Mouse (Mus musculus) frontal cortex, adult 2 months (tissue): ENCODE data around the gene Klhl36. TPM values are rescaled to one million over a fixed set of nuclear protein-coding genes. Genes with fewer than 3 reads are reported as not detected.

Experiments
- DNase-seq, 2 experiments: peaks; one replicate each; pipeline ENCODE4 v3.0.0; 2022; ENCODE audit warnings: low spot score in 1 of 2; ENCODE audit errors: extremely low spot score in 1 of 2
- polyA plus RNA-seq: library from polyadenylated mRNA; depleted of rRNA; stranded (reverse); fragments of >200 nt; gene quantifications from 2 replicates; pipeline ENCODE4 v1.2.3, GENCODE M21; 2012

Gene Klhl36
- polyA plus RNA-seq, 1 experiment, result 10.2 TPM

DNA sequence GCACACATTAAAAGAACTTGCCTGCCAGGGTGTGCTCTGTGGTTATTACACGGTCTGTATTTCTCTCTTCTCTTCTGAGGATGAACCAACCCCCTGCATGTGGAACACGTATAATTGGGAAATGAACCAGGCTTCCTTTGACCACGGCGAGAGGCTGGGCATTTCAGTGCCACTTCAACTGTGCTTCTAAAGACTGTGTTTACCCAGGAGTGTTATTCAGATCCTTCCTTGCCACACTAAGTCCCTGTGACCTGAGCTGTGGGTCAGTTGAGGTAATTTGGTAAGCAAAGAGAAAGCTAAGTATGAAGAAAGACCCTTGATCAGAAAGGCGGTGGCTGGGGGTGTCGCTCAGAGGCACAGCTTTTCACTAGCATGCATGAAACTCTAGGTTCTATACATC, 19.2 kb downstream of the Klhl36 start:
- DNase-seq, result no peak

DNA sequence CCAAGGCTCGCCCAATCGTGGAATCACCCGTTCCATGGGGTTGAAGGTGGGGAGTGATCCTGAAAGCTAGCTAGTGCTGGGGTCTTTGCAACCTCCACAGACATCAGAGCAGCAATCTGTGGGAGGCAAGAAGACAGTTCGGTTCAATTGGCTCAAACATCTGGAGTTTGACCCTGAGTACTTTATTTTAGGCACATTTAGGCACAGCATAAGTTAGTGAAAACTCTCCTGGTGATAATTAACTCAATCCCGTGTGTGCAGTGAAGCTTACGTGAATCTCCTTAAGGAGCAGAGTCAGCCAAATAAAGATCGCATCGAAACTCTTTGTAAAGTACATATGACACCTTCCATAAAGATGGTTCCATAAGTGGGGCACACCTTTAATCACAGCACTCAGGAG, 19.9 kb downstream of the Klhl36 start:
- DNase-seq, result no peak

DNA sequence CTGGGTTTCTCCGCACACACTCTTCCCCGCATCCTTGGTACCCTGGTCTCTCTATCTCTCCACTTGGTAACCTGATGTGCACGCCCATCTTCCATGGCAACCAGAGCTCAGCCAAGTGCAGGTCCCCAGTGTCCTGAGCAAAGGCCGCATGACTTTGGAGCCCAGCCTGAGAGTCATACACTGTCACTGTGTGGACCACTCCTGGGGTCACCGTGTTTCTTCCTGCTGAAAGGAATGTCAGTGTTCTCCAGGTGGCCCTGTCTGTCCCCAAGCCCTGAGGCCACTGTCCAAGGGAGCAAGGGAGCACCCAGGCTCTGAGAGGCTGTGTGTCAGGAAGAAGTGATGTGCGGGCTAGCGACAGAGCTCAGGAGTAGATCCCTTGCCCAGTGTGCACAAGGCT, 21.2 kb downstream of the Klhl36 start:
- no peak for DNase-seq

DNA sequence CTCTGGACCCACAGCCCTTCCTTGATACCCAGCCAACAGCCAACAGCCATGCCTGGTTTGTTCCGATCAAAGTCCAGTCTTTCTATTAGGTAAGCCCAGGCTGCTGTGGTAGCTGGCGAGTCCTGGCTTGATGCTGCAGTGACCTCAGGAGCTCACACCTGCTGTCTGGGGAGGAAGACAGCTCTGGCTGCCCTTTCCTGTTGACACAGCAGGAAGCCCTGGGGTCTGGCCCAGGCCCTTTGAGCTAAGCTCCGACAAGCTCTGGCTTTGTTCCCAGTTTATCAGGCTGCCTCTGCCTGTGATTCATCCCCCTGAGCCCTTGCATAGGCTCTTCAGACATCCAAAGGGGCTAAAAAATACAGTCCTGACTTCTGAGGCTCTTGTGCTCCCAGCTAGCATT, 23.5 kb downstream of the Klhl36 start:
- DNase-seq, result peak in 1 of 2 experiments; percentile 9

DNA sequence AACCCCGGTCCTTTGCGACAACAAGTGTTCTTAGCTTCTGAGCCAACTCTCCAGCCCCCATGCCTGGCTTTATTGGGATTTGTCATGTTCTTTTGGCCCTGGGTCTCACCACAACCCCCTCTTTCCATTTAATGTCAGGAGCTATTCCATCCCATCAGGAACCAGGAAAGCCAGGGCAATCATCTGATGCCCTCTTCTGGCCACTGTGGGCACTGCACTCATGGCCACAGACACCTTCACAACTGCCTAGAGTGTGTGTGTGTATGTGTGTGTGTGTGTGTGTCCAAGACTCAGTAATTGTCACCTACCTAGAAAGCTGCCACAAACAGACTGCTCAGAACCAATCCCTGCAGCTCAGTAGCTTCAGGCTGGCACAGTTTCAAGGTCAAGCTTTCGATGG, 25.1 kb downstream of the Klhl36 start:
- DNase-seq, result peak in 1 of 2 experiments; percentile 27

DNA sequence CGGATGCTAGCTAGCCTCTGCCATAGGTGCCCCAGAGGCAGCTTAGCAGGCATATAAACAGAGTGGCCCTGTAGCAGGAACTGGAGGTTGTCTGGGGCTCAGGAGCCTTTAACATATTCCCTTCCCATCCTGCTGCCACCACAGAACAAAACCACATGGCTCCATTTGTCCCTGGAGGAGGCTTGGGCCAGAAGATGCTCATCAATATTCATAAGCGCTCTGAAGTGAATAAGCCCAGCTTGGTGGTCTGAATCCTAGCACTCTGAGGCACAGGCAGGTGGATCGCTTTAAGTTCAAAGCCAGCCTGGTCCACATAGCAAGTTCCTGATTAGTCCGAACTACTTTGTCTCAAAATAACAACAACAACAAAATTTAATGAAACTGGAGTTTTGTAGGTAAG, 25.9 kb downstream of the Klhl36 start:
- no peak for DNase-seq

DNA sequence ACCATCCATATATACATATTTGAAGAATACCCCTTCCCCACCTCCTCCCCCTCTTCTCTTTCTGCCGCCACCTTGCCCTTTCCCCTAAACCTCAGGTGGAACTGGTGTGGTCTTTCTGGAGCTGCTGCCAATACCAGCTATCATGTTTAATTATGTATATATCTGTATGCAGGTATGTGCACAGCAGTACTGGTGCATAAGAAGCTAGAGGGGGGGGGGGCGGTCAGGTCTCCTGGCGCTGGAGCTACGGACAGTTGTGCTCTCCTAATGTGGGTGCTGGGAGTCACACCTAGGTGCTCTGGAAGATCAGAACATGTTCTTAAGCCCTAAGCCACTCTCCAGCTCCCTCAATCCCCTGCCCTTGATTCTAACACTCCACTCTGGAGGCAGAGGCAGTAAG, 35.0 kb downstream of the Klhl36 start:
- no peak for DNase-seq

DNA sequence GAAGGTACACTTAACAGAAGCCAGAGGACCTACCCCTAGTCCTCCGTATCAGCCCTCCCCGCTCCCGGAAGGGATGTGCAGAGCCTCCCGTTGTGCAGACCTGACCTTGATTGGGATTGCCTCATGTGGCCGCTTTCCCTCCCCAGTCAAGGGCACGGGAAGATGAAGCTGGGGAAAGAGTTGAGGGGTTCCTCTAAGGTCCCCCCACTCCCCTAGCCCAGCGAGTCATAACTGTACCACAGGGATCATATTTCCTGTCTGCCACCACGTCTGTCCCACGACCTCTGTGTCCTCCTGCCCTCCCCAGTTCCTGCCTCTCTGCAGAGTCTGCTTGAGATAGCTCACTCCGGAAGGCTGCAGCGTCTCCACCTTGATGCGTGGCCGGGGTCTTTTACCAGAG, 35.9 kb downstream of the Klhl36 start:
- no peak for DNase-seq

DNA sequence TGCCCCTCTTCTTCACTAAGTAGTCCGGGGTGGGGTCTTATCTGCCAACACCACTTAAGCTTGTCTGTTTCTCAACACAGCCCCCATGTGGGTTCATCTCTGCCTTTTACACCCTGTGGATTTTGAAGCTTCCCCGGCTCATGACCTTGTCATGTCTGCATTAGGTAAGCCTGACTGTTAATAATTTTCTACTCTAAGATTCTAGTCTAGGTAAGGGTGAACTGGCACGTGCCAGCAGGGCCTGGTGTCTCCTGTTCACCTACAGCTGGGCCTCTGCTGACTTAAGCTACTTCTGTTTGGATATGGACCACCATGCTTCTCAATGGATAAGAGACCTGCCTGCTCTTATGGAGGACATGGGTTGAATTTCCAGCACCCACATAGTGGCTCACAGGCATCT, 39.3 kb downstream of the Klhl36 start:
- DNase-seq, result no peak

DNA sequence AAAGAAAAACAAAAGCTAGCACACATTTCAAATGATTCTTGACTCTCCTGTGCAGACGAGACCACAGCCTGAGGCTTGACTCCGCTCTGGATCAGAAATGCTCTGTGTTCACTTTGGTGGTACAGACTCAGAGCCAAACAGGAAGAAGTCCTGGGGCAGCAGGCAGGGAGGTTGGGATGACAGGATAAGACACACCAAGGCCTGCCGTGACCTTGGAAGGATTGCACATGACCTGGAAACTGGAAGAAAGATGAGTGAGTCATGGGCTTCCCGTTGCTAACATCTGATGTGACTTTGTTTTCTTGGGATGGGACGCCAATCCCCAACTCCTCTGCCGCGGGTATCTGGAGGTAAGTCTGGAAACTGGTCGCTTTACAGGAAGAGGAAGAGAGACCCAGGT, 39.9 kb downstream of the Klhl36 start:
- DNase-seq, result no peak

DNA sequence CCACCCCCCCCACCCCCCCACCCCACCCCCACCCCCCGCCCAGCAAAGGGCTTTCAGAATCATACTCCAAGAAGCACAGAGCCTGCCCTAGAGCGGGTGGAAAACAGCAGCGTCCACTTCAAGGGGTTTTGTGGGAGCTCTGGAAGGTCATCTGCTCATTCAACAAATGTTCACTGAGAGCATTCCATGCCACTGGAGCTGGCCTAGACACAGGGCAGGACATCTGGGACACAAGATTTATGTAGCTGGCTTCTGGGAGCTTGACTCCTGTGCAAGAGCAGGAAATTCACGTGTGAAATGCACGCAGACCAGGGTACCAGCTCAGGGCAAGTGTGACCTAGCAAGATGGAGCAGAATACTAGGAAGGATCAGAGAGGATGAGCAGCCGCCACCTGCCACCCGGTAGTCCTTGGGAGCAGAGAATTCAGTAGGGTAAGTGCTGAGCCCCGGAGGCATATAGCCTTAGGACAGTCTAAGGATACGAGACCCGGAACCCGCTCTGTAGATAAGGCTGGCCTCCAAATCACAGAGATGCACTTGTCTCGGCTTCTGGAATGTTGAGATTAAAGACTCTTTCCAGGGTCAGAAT, 42.4 kb downstream of the Klhl36 start:
- no peak for DNase-seq

DNA sequence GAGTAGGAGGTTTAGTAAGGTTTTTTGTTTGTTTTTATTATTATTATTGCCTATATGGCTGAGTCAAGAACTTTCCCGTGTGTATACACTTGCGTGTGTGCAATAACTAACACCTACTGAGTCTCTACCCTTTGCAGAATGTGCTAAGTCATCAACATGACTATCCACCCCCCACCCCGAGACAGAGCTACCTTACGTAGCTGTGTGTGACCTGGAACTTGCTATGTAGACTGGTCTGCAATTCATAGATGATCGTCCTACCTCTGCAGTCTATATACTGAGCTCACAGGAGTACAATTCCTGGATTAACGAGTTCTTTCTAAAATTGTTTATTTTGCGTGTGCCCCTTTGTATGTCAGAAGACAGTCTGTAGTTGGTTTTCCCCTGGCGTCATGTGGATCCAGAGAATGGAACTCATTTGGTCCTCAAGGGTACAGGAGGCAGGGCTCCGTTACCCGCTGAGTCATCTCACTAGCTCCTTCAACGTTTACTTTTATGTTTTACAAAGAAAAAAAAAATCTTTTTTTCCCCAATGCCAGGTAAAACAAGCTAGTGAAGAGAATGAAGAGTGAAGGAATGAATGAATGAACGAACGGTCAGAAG, 48.0 kb downstream of the Klhl36 start, which contains the start of gene Usp10:
Usp10 (plus strand) TSS at position 417 of the 603 bp plus-strand sequence.
- DNase-seq, result no peak

DNA sequence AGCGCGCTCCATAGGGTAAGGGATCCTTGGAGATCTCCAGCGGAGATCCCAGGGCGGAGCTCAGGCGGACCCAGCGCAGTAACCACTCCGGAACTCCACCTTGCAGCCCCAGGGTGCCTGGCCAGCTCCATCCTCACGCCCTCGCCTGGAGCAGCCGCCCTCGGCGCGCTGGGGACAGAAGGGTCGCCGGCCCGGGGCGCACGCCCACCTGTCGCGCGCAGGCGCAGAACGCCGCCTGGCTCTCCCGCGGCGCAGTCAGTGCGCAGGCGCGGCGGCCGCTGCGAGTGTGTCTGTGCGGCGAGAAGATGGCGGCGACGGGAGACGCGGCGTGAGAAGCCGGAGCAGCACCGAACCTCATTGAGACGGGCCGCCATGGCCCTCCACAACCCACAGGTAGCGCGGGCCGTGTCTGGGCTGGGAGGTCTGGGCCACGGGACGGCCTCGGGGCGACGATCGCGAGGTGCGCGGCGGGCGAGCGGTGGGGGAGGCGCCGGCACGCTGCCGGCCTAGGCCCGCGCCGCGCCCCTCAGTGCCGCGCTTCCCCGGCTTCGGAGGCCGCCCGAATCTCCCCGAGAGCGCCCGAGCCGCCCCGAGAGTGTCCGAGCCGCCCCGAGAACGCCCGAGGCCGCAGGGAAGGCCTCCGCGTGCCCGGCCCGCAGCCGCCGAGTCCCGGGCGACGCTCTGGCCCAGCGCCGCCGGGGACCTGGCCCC, 48.6 kb downstream of the Klhl36 start, which contains the start of gene Gm20388:
Gm20388 (plus strand) TSS at position 295 of the 711 bp plus-strand sequence.
- peak; percentile 70 to 90 for DNase-seq

DNA sequence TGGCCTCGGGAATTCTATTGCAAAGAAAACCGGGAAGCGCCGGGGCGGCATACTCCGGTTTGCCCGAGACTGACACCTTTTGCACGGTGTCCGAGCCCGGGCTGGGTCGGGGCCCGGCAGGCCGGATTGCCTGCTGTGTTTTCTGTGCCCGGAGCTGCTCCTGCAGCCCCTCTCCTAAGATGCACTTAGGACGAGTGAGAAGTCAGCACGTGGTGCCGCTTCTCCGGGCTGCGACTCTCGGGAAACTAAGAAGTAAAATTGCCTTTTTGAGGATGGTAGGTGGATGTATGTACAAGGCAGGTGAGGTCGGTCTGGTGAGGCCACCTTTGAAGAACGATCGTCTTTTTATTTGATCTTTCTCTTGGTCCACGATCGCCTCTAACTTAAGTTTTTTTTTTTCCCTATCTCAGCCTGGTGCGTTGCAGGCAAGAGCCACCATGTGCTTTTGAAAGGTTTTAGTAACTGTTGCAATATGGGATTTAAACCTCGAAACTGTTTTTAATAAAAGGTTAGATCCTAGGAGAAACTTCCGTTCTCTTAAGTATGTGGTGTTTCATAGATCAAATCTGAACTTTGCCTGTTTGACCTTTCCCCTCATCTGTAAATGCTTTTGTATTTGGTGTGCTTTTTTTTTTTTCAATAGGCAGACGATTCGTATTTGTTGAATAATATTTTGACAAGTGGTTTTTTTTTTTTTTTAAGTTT, 49.3 kb downstream of the Klhl36 start:
- DNase-seq, result no peak

DNA sequence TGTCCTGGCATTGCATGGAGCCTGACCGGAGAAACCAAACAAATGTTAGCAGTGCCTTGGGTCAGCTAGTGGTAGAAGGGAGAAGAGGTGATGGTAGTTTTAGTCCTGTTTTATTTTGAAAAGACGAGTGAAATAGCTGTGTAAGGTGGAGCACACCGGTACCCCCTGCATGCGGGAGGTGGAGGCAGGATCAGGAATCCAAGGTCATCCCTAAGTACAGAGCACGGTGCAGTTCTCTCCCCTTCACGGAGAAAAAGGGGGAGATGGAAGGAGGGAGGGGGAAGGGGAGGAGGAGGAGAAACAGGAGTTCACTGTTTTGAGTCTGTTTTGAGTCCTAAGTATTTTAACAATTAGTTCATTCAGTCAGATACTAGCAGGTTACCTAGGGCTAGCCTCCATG, 50.6 kb downstream of the Klhl36 start:
- DNase-seq, result no peak

DNA sequence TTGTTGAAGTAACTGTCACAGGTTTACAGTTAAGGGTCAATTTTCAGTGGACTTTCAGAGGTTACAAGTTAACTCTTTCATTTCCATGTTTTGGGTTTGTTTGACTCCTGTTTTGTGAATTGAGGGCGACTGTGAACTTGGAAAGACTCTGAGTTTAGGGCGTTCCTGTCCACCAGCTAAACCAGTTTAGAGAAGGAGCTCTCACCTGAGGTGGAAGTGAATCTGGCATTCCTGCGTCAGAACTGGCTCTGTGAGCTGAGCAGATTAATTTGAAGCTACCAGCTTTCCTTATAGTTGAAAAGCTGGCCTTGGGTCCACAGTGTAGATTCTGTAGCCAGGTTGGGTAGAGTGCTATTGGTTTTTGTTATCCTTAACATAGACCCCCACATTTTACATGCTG, 51.1 kb downstream of the Klhl36 start:
- DNase-seq, result no peak

DNA sequence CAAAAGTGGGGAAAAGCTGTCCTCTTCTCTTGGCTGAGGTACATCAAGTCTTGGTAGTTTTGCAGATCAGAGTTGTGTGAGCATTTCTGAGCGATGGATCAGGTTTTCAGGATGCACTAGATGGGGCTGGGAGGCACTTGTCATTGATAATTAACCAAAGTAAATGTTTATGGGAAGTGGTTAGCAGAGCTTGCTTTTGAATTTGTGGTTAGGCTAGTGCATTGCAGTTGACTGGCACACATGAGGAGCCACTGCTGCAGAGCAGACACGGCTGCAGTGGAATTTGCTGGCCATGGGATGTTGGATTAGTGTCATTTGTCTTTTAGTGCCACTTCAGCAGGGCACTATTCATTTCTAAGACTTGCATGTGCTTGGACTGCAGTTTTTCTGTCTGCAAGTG, 52.1 kb downstream of the Klhl36 start:
- no peak for DNase-seq

DNA sequence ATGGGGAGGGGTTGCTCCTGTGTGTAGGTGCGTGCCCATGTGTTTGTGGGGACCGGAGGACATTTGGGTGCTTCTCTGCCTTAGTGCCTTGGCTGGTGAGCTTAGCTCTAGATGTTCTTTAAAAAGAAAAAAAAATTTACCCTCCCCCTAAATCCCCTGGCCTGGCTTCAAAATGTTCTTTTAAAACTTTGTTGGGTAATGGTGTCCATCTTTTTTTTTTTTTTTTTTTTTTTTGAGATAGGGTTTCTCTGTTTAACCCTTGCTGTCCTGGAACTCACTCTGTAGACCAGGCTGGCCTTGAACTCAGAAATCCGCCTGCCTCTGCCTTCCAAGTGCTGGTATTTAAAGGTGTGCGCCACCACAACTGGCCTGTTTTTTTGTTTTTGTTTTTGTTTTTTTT, 53.2 kb downstream of the Klhl36 start:
- no peak for DNase-seq

DNA sequence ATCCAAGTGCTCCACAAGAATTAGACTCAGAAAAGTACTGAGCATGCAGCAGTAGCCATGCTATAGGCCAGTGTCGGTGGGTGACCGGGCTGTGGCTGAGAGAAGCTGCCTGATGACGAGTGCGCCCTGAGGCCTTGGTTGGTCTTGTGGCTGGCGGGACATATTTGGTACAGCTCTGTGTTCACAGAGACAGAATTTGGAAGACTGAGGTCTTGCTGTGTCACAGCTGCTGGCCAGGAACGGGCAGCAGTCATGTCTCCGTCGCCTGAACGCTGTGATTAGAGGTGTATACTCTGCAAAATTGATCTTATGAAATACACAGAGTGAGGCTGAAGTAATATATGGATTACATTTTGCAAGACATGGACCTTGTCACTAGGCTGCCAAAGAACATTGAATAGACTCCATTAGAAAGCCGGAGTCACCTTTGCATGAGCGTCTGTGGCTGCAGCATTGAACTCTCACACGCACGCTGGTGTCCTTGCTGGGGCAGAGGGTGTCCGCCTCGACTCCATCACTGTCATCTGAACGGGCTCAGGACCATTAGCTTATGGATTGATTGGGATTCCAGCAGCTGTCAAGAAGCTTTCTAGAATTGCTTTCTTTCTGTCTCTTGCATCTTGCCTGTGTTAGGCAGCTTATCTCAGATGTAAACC, 54.3 kb downstream of the Klhl36 start:
- no peak for DNase-seq

DNA sequence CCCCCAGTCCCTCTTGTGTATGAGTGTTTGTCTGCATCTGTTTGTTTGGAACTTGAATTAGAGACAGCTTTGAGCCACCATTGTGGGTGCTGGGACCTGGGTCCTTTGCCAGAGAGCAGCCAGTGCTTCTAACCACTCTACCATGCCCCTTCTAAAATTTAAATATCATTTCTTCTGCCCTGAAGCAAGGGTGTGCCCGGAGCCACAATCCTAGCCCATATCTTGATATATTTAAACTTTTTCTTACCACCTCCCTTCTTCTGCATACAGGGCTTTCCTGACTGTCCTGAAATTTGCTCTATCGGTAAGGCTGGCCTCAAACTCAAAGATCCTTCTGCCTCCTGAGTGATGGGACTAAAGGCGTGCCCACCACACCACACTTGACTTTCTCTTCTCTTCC, 55.3 kb downstream of the Klhl36 start:
- DNase-seq, result no peak

DNA sequence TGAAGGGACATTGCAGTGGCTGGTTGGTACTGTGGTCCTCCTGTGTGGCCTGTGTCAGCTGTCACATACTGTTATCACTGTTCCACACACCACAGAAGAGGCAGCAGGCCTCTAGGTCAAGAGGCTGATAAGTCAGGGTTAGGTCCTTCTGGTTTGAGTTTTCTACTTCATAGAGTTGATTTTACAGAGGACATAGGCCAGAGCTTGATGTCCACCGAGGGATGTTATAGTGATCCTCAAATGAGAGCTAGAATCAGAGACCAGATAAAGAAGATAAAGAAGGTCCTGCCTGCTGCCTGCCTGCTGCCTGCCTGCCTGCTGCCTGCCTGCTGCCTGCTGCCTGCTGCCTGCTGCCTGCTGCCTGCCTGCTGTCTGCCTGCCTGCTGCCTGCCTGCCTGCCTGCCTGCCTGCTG, 56.1 kb downstream of the Klhl36 start:
- no peak for DNase-seq
